Mouse (Mus musculus) lung, embryonic 15.5 days (tissue): ENCODE data around the gene Pla2g6. TPM values are rescaled to one million over a fixed set of nuclear protein-coding genes. Genes with fewer than 3 reads are reported as not detected.

ENCODE experiments used
- ATAC-seq: fragments of 200-750 bp; cut with Nextera tagmentation; 2 replicates; pipeline ENCODE4 v1.8.0; 2017; ENCODE audit warnings: moderate number of reproducible peaks, borderline replicate concordance; ENCODE audit not compliant: low FRiP score, low TSS enrichment; ENCODE audit errors: extremely low read depth
- H3K27ac ChIP-seq: fragments of 300-500 bp; sonication (generic); 2 replicates; pipeline ENCODE4 v1.5.1; 2015; ENCODE audit warnings: moderate library complexity, mild to moderate bottlenecking, inconsistent platforms
- H3K27me3 ChIP-seq: fragments of 300-500 bp; sonication (generic); 2 replicates; pipeline ENCODE4 v1.6.1; 2015; ENCODE audit warnings: inconsistent platforms
- H3K36me3 ChIP-seq: fragments of 300-500 bp; sonication (generic); 2 replicates; pipeline ENCODE4 v1.6.1; 2015; ENCODE audit warnings: inconsistent platforms
- H3K4me1 ChIP-seq: fragments of 300-500 bp; sonication (generic); 2 replicates; pipeline ENCODE4 v1.6.1; 2015; ENCODE audit warnings: inconsistent platforms
- H3K4me2 ChIP-seq: fragments of 300-500 bp; sonication (generic); 2 replicates; pipeline ENCODE4 v1.6.1; 2015; ENCODE audit warnings: inconsistent platforms, mild to moderate bottlenecking, moderate library complexity
- H3K4me3 ChIP-seq: fragments of 300-500 bp; sonication (generic); 2 replicates; pipeline ENCODE4 v1.5.1; 2015; ENCODE audit warnings: mild to moderate bottlenecking, inconsistent platforms
- H3K9ac ChIP-seq: fragments of 300-500 bp; sonication (generic); 2 replicates; pipeline ENCODE4 v1.6.1; 2015; ENCODE audit warnings: inconsistent platforms
- H3K9me3 ChIP-seq: fragments of 300-500 bp; sonication (generic); 2 replicates; pipeline ENCODE4 v1.6.1; 2016; ENCODE audit warnings: inconsistent platforms
- WGBS: fragments of 180-500 bp; shearing (Covaris S2); methylation state at CpG from one replicate; pipeline ENCODE4 v1.1.7; 2015; 5-methylcytosine and 5-hydroxymethylcytosine counted together
- polyA plus RNA-seq: library from polyadenylated mRNA; unstranded; fragments of >200 nt; fragmentation: Nextera tagmentation; extraction: Ambion mirVana; gene quantifications from 2 replicates; pipeline ENCODE4 v1.2.1, GENCODE M21; 2015

The Pla2g6 gene
- polyA plus RNA-seq = 19.1 and 20.2 TPM in 2 replicates

- peaks cover 54% of the 10 kb centered on the region for H3K4me1 ChIP-seq
- H3K9me3 ChIP-seq = no peaks in the 10 kb centered on the region
- no peaks in the 10 kb centered on the region for H3K36me3 ChIP-seq
- H3K4me3 ChIP-seq = peak within 1 kb of the TSS; percentile 59
- H3K9ac ChIP-seq = peak within 1 kb of the TSS; percentile 64
- 4% methylated on average over 46 of the region's 46 CpGs for WGBS
- H3K27me3 ChIP-seq = no peaks in the 10 kb centered on the region
- H3K4me2 ChIP-seq = peak within 1 kb of the TSS; percentile 83
- peak within 1 kb of the TSS; percentile 97 for H3K27ac ChIP-seq
- peak; percentile 95 for ATAC-seq
These were observed at the start of gene Pla2g6 for GRCm38 (mm10) chr15:79328058-79328938. Pla2g6 (minus strand) TSS chr15:79328390.

- no peak overlapping the region for H3K4me2 ChIP-seq
- H3K36me3 ChIP-seq = peaks cover 38% of the 10 kb centered on the region
- H3K4me1 ChIP-seq = peaks cover 38% of the 10 kb centered on the region
- H3K27ac ChIP-seq = peak overlapping the region; percentile 64
- H3K27me3 ChIP-seq = no peaks in the 10 kb centered on the region
- H3K9ac ChIP-seq = no peak overlapping the region
- no peaks in the 10 kb centered on the region for H3K9me3 ChIP-seq
- H3K4me3 ChIP-seq = no peak overlapping the region
- WGBS = 62% methylated on average over 6 of the region's 6 CpGs
- peak; percentile 65 for ATAC-seq
These were observed 49.5 kb upstream of the Pla2g6 start for GRCm38 (mm10) chr15:79377681-79378080.

DNA sequence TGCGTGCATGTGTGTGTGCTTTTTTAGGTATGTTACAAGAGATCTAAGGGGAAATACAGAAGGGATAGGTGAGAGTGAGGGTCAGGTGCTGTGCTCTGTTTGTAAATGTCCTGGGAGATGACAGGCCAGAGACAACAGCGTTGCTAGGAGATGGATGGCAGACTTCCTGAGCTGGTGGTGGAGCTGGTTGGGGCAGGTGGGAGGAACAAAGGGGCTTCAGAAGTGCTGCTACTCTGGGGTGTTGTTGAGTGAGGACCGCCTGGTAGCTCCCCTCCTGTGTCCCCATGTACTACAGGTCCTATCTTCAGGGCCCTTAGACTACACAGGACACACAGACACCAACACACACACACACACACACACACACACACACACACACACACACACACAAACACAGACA is 46.6 kb upstream of the Pla2g6 start:
- Histone ChIP-seq H3K9ac (no peak overlapping the region), H3K4me1 (peaks cover 28% of the 10 kb centered on the region), H3K27ac (peak overlapping the region; percentile 46), H3K4me3 (no peak overlapping the region), H3K9me3 (no peaks in the 10 kb centered on the region), H3K27me3 (no peaks in the 10 kb centered on the region), H3K36me3 (peaks cover 46% of the 10 kb centered on the region), H3K4me2 (no peak overlapping the region)
- 45% methylated on average over 3 of the region's 3 CpGs for WGBS
- no peak for ATAC-seq

DNA sequence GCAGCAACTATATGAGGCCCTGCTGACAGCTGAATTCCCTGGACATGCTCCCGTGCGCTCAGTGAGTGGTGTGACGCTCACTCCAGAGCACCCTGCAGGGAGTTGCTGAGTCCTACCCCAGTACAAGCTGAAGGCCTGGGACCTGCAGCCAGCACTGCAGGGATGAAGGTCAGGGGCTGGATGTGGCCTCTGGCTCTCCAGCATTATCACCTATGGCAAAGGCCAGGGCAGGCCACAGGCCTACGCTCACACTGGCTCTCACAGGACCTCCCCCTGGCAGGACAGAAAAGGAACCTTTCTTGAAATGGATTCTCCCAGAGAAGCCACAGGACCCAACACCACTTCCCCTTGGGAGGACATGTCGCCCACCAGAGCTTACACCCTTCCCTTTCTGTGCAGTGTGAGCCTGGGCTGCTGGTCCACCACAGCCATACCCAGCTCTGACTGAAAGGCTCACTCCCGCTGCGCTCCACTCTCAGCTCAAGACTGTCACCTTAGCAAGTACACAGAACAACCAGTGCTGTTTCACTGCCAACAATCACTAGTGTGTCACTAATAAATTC is 42.2 kb upstream of the Pla2g6 start:
- no peak for ATAC-seq
- Histone ChIP-seq H3K36me3 (peaks cover 46% of the 10 kb centered on the region), H3K9ac (no peak overlapping the region), H3K4me2 (no peak overlapping the region), H3K27me3 (no peaks in the 10 kb centered on the region), H3K4me1 (peaks cover 36% of the 10 kb centered on the region), H3K4me3 (no peak overlapping the region), H3K9me3 (no peaks in the 10 kb centered on the region), H3K27ac (0 out of 2 replicates have a peak overlapping the region, but pooled peaks have one; percentile 91)
- 82% methylated on average over 7 of the region's 7 CpGs for WGBS

GRCm38 (mm10) chr15:79369452-79370280 is 41.5 kb upstream of the Pla2g6 start:
- no peaks in the 10 kb centered on the region for H3K9me3 ChIP-seq
- no peak for ATAC-seq
- H3K4me3 ChIP-seq = no peak overlapping the region
- WGBS = 53% methylated on average over 15 of the region's 15 CpGs
- H3K4me2 ChIP-seq = no peak overlapping the region
- H3K27ac ChIP-seq = peak overlapping the region; percentile 91
- H3K36me3 ChIP-seq = peaks cover 52% of the 10 kb centered on the region
- no peak overlapping the region; the same call in 1 of the 2 replicates for H3K9ac ChIP-seq
- H3K4me1 ChIP-seq = peaks cover 36% of the 10 kb centered on the region
- H3K27me3 ChIP-seq = no peaks in the 10 kb centered on the region

- Histone ChIP-seq H3K4me1 (peaks cover 32% of the 10 kb centered on the region), H3K9ac (peak overlapping the region; percentile 2; the same call in 1 of the 2 replicates), H3K36me3 (peaks cover 53% of the 10 kb centered on the region), H3K4me2 (peak overlapping the region; percentile 23), H3K27me3 (no peaks in the 10 kb centered on the region), H3K9me3 (no peaks in the 10 kb centered on the region), H3K4me3 (no peak overlapping the region), H3K27ac (peak overlapping the region; percentile 91)
- ATAC-seq = peak; percentile 10; the same call in 1 of the 2 replicates
- 44% methylated on average over 8 of the region's 8 CpGs for WGBS
These were observed 40.8 kb upstream of the Pla2g6 start for GRCm38 (mm10) chr15:79368861-79369440.

- H3K9me3 ChIP-seq = no peaks in the 10 kb centered on the region
- peaks cover 52% of the 10 kb centered on the region for H3K36me3 ChIP-seq
- WGBS = 11% methylated on average over 14 of the region's 14 CpGs
- H3K27ac ChIP-seq = peak overlapping the region; percentile 91
- H3K4me3 ChIP-seq = no peak overlapping the region
- H3K9ac ChIP-seq = peak overlapping the region; percentile 2; the same call in 1 of the 2 replicates
- peaks cover 32% of the 10 kb centered on the region for H3K4me1 ChIP-seq
- no peaks in the 10 kb centered on the region for H3K27me3 ChIP-seq
- peak; percentile 87 for ATAC-seq
- peak overlapping the region; percentile 23 for H3K4me2 ChIP-seq
These were observed 40.2 kb upstream of the Pla2g6 start for GRCm38 (mm10) chr15:79368313-79368811.

GRCm38 (mm10) chr15:79366402-79366801 is 38.2 kb upstream of the Pla2g6 start:
- Histone ChIP-seq H3K4me2 (no peak overlapping the region), H3K4me1 (peaks cover 37% of the 10 kb centered on the region), H3K4me3 (no peak overlapping the region), H3K9ac (no peak overlapping the region), H3K27me3 (no peaks in the 10 kb centered on the region), H3K9me3 (no peaks in the 10 kb centered on the region), H3K27ac (no peak overlapping the region), H3K36me3 (peaks cover 51% of the 10 kb centered on the region)
- ATAC-seq = no peak
- 91% methylated on average over 5 of the region's 5 CpGs for WGBS

GRCm38 (mm10) chr15:79365068-79365467 is 36.9 kb upstream of the Pla2g6 start:
- Histone ChIP-seq H3K9me3 (no peaks in the 10 kb centered on the region), H3K4me3 (no peak overlapping the region), H3K36me3 (peaks cover 48% of the 10 kb centered on the region), H3K4me2 (no peak overlapping the region), H3K9ac (no peak overlapping the region), H3K4me1 (peaks cover 47% of the 10 kb centered on the region), H3K27me3 (no peaks in the 10 kb centered on the region), H3K27ac (no peak overlapping the region)
- 97% methylated on average over 12 of the region's 12 CpGs for WGBS
- ATAC-seq = no peak

- Histone ChIP-seq H3K27ac (no peak overlapping the region), H3K27me3 (no peaks in the 10 kb centered on the region), H3K9ac (no peak overlapping the region), H3K4me2 (no peak overlapping the region), H3K4me3 (no peak overlapping the region), H3K36me3 (peaks cover 45% of the 10 kb centered on the region), H3K4me1 (peaks cover 47% of the 10 kb centered on the region), H3K9me3 (no peaks in the 10 kb centered on the region)
- no peak for ATAC-seq
- 69% methylated on average over 6 of the region's 6 CpGs for WGBS
These were observed 35.9 kb upstream of the Pla2g6 start for GRCm38 (mm10) chr15:79364120-79364519.

GRCm38 (mm10) chr15:79361023-79361422 is 32.8 kb upstream of the Pla2g6 start:
- H3K4me2 ChIP-seq = no peak overlapping the region
- no peak overlapping the region for H3K4me3 ChIP-seq
- H3K4me1 ChIP-seq = peaks cover 56% of the 10 kb centered on the region
- no peak for ATAC-seq
- H3K9ac ChIP-seq = no peak overlapping the region
- peak overlapping the region; percentile 81 for H3K27ac ChIP-seq
- no peaks in the 10 kb centered on the region for H3K27me3 ChIP-seq
- WGBS = 29% methylated on average over 4 of the region's 4 CpGs
- H3K9me3 ChIP-seq = no peaks in the 10 kb centered on the region
- H3K36me3 ChIP-seq = peaks cover 35% of the 10 kb centered on the region
